Mouse (Mus musculus) intestine, postnatal 0 days (tissue): Measurements from ENCODE around the gene Asic2. TPM values are rescaled to one million over a fixed set of nuclear protein-coding genes. Genes with fewer than 3 reads are reported as not detected.

Source experiments
- ATAC-seq: fragments of 200-750 bp; cut with Nextera tagmentation; 2 replicates; pipeline ENCODE4 v1.8.0; 2017; ENCODE audit warnings: mild to moderate bottlenecking, moderate TSS enrichment, moderate library complexity
- H3K27ac ChIP-seq: fragments of 300-500 bp; sonication (generic); 2 replicates; pipeline ENCODE4 v1.5.1; 2014; ENCODE audit warnings: mild to moderate bottlenecking, low read depth, low read length, moderate library complexity
- H3K27me3 ChIP-seq: fragments of 300-500 bp; sonication (generic); replicated peaks from 2 replicates; pipeline ENCODE4 v1.6.1; 2014; ENCODE audit warnings: low read length, mixed read lengths; ENCODE audit not compliant: control insufficient read depth, insufficient read depth
- H3K36me3 ChIP-seq: fragments of 300-500 bp; sonication (generic); 2 replicates; pipeline ENCODE4 v1.6.1; 2014; ENCODE audit warnings: mild to moderate bottlenecking, moderate library complexity; ENCODE audit not compliant: control insufficient read depth, insufficient read depth
- H3K4me1 ChIP-seq: fragments of 300-500 bp; sonication (generic); replicated peaks from 2 replicates; pipeline ENCODE4 v1.6.1; 2014; ENCODE audit warnings: antibody characterized with exemption, low read length, mixed read lengths; ENCODE audit not compliant: control insufficient read depth, insufficient read depth
- H3K4me2 ChIP-seq: fragments of 300-500 bp; sonication (generic); replicated peaks from 2 replicates; pipeline ENCODE4 v1.6.1; 2014; ENCODE audit warnings: low read depth, mild to moderate bottlenecking, moderate library complexity
- H3K4me3 ChIP-seq: fragments of 300-500 bp; sonication (generic); 2 replicates; pipeline ENCODE4 v1.5.1; 2014; ENCODE audit warnings: low read depth, low read length
- H3K9ac ChIP-seq: fragments of 300-500 bp; sonication (generic); 2 replicates; pipeline ENCODE4 v1.6.1; 2014; ENCODE audit warnings: mild to moderate bottlenecking, low read depth, low read length
- H3K9me3 ChIP-seq: fragments of 300-500 bp; sonication (generic); 2 replicates; pipeline ENCODE4 v1.6.1; 2016; ENCODE audit warnings: mixed run types; ENCODE audit not compliant: control insufficient read depth
- CTCF ChIP-seq: sonication (generic); IDR thresholded peaks from 2 replicates; pipeline ENCODE4 v1.5.1; 2016; ENCODE audit warnings: low read depth, mild to moderate bottlenecking, control low read depth, antibody characterized with exemption, moderate library complexity
- WGBS: fragments of 180-500 bp; shearing (Covaris S2); extraction: QIAGEN DNeasy Blood & Tissue Kit; methylation state at CpG from one replicate; pipeline ENCODE4 v1.1.7; 2014; 5-methylcytosine and 5-hydroxymethylcytosine counted together
- polyA plus RNA-seq: library from polyadenylated mRNA; unstranded; fragments of >200 nt; fragmentation: Nextera tagmentation; extraction: Ambion mirVana; gene quantifications from 2 replicates; pipeline ENCODE4 v1.2.1, GENCODE M21; 2015

Asic2 gene
- polyA plus RNA-seq, 1 experiment from 2014 or later, result 0.55 TPM

DNA sequence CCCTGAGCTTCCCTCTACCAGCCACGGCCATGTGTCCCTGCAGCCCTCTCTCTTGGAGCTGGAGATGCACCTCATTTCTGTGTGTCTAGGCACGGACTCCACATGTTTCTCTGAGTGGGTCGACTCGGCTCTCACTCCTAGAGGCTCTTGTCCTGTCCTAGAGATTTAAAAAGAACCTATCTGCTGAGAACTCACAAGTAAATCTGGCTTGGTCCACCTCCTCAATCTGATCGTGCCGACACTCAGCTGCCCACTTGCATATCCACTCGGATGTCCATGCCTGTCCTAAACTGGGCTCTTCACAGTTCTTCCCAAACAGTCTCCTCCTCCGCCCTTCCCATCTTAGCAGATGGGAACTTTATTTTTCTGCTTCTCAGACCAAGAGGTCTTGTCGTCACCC is 908.7 kb downstream of the Asic2 start:
- no peak for ATAC-seq
- no peak for TF ChIP-seq CTCF
- Histone ChIP-seq H3K27ac (no peak overlapping the region), H3K4me3 (no peak overlapping the region), H3K9me3 (no peaks in the 10 kb centered on the region), H3K4me1 (no peaks in the 10 kb centered on the region), H3K4me2 (no peak overlapping the region), H3K36me3 (no peaks in the 10 kb centered on the region), H3K27me3 (no peaks in the 10 kb centered on the region), H3K9ac (no peak overlapping the region)
- 86% methylated on average over 9 of the region's 9 CpGs for WGBS

DNA sequence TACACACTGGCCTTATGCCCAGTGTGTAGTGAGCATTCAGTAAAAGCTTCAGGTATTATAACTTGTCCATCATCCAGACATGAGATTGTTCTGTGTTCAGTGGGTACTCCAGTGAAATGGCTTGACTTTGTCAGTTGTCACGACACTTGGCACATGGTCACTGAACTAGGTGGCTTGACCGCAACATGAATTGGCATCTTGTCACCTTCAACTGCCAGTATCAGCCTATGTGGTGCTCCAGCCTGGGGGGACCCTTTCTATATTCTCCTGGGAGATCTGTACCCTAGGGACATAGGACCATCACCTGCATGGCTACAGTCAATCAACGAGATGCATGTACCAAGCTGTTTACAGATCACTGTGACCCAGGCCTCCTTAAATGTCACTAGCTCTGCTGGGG is 910.8 kb downstream of the Asic2 start:
- H3K27ac ChIP-seq, result no peak overlapping the region
- no peaks in the 10 kb centered on the region for H3K36me3 ChIP-seq
- no peaks in the 10 kb centered on the region for H3K9me3 ChIP-seq
- H3K27me3 ChIP-seq, result no peaks in the 10 kb centered on the region
- no peak for TF ChIP-seq CTCF
- no peak overlapping the region for H3K9ac ChIP-seq
- no peaks in the 10 kb centered on the region for H3K4me1 ChIP-seq
- no peak for ATAC-seq
- H3K4me3 ChIP-seq, result no peak overlapping the region
- WGBS, result 88% methylated on average over 3 of the region's 3 CpGs
- H3K4me2 ChIP-seq, result no peak overlapping the region

DNA sequence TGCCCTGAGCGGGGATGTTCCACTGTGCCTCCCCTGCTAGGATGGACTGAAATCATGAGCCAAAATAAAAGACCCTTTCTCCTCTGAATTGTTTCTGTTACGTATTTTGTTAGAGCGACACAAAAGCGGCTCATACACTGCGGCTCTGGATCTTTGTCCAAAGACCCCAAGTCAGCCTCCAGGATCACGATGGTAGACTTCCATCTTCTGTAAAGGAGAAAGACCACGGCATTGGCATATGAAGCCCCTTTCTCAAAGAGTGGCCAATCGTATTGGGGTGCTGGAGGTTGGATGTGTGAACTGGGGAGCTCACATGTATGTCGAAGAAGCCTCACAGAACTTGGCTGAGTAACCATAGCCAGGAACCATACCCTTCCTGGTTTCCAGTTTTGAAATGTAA is 911.5 kb downstream of the Asic2 start:
- 92% methylated on average over 9 of the region's 9 CpGs for WGBS
- Histone ChIP-seq H3K4me2 (no peak overlapping the region), H3K27me3 (no peaks in the 10 kb centered on the region), H3K4me1 (no peaks in the 10 kb centered on the region), H3K9me3 (no peaks in the 10 kb centered on the region), H3K9ac (no peak overlapping the region), H3K27ac (no peak overlapping the region), H3K4me3 (no peak overlapping the region), H3K36me3 (no peaks in the 10 kb centered on the region)
- TF ChIP-seq CTCF, result no peak
- no peak for ATAC-seq

DNA sequence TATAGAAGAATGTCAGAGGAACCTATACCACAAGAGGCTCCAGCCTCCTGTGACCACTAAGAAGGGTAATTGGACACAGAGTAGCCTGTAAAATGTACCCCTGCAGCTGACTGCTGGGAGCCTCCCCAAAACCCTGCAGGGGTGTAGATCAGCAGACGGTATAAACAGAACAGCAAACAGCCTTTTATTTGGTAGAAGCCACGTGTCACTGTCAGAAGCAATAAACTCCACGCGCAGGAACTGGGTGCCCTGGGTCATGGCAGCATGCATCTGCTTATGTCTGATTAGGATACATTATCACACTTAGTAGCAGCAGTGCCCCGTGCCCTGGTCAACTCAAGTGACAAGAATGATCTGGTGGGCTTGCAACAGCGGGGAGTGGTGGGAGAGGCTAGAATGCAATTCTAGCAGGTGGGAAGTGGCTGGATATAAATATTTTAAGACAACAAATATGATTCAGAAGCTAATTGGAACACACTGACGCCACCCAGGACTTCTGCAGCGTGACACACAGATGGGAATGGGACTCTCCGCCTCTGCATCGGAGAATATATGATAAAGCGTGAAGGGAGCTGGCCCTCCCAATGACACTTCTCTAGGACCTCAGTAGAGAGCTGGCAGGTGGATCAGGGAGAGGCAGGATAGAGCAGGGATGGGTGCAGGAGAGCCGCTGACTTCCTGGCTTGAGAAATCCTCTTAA is 912.7 kb downstream of the Asic2 start:
- ATAC-seq, result no peak
- no peaks in the 10 kb centered on the region for H3K36me3 ChIP-seq
- no peaks in the 10 kb centered on the region for H3K27me3 ChIP-seq
- TF ChIP-seq CTCF, result no peak
- 62% methylated on average over 12 of the region's 12 CpGs for WGBS
- H3K4me2 ChIP-seq, result no peak overlapping the region
- no peaks in the 10 kb centered on the region for H3K4me1 ChIP-seq
- no peak overlapping the region for H3K27ac ChIP-seq
- no peak overlapping the region for H3K4me3 ChIP-seq
- H3K9ac ChIP-seq, result no peak overlapping the region
- H3K9me3 ChIP-seq, result no peaks in the 10 kb centered on the region

DNA sequence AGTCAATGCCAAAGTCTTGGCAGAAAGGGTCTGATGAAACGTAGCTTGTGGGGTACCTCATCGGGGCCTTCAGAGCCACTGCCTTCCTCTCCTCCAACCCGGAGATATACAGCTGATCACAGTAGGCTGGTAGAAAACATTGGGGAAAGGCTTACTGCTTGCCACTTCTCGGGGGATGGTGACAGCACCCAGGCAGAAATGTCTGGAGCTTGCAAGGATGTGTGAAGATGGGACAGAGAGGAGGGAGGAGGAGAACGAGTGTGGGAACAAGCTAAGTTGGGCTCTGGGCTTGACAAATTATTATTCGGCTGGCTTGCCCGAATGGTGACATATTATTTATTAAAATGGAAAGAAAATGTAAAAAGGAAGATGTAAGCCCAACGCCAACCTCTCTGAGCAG is 914.4 kb downstream of the Asic2 start:
- Histone ChIP-seq H3K4me3 (no peak overlapping the region), H3K9me3 (no peaks in the 10 kb centered on the region), H3K27ac (no peak overlapping the region), H3K36me3 (no peaks in the 10 kb centered on the region), H3K27me3 (no peaks in the 10 kb centered on the region), H3K9ac (no peak overlapping the region), H3K4me2 (no peak overlapping the region), H3K4me1 (no peaks in the 10 kb centered on the region)
- ATAC-seq, result no peak
- 89% methylated on average over 8 of the region's 8 CpGs for WGBS
- TF ChIP-seq CTCF, result no peak

DNA sequence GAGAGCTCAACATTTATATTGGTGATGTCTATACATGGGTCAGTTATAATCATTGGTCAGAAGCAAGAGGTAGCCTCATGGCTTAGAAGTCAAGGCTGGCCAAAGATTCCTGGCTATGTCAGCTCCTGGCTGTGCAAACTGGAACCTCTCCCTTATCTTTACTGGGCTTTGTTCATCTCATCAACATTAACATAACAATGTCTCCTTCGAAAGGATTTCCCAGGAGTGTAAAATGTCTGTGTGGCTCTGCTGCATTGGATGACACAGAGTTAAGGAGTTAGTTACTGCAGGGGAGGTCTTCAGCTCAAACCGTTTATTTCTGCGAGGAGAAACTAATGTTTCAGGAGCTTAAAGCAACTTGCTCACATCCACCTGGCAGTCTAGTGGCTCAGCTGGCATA is 926.6 kb downstream of the Asic2 start:
- no peaks in the 10 kb centered on the region for H3K4me1 ChIP-seq
- no peak for TF ChIP-seq CTCF
- H3K4me3 ChIP-seq, result no peak overlapping the region
- WGBS, result 55% methylated on average over 3 of the region's 3 CpGs
- no peak overlapping the region for H3K27ac ChIP-seq
- H3K36me3 ChIP-seq, result no peaks in the 10 kb centered on the region
- H3K9ac ChIP-seq, result no peak overlapping the region
- H3K27me3 ChIP-seq, result no peaks in the 10 kb centered on the region
- H3K4me2 ChIP-seq, result no peak overlapping the region
- ATAC-seq, result no peak
- no peaks in the 10 kb centered on the region for H3K9me3 ChIP-seq

DNA sequence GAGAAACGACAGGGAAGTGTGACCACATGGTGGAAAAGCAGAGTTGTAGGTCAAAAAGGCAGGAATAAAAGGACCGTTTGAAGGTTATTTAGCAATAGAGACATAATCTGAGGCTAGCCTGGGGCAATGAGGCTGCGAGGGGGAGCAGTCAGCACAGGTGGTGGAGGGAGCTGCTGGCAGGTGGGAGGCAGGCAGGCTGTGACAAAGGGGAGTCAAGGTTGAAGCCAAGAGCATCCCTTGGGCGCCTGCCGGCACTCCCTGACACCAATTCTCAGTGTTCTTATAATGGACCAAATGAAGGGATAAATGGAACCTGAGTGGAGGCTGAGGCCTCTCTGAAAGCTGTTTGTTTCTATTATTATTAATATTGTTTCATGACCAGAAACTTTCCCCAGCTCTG is 928.3 kb downstream of the Asic2 start:
- Histone ChIP-seq H3K27ac (no peak overlapping the region), H3K4me1 (no peaks in the 10 kb centered on the region), H3K4me3 (no peak overlapping the region), H3K36me3 (no peaks in the 10 kb centered on the region), H3K9me3 (no peaks in the 10 kb centered on the region), H3K4me2 (no peak overlapping the region), H3K9ac (no peak overlapping the region), H3K27me3 (no peaks in the 10 kb centered on the region)
- WGBS, result 67% methylated on average over 5 of the region's 5 CpGs
- no peak for ATAC-seq
- no peak for TF ChIP-seq CTCF
